Mouse (Mus musculus) adrenal gland, postnatal 0 days (tissue): ENCODE measurements around the gene Rpl22l1. TPM values are rescaled to one million over a fixed set of nuclear protein-coding genes. Genes with fewer than 3 reads are reported as not detected.

Experiments
- polyA plus RNA-seq: library from polyadenylated mRNA; unstranded; fragments of >200 nt; fragmentation: Nextera tagmentation; extraction: Ambion mirVana; gene quantifications from 2 replicates; pipeline ENCODE4 v1.2.1, GENCODE M21; 2015

The Rpl22l1 gene
- 777 and 1,616 TPM in 2 replicates for polyA plus RNA-seq

DNA sequence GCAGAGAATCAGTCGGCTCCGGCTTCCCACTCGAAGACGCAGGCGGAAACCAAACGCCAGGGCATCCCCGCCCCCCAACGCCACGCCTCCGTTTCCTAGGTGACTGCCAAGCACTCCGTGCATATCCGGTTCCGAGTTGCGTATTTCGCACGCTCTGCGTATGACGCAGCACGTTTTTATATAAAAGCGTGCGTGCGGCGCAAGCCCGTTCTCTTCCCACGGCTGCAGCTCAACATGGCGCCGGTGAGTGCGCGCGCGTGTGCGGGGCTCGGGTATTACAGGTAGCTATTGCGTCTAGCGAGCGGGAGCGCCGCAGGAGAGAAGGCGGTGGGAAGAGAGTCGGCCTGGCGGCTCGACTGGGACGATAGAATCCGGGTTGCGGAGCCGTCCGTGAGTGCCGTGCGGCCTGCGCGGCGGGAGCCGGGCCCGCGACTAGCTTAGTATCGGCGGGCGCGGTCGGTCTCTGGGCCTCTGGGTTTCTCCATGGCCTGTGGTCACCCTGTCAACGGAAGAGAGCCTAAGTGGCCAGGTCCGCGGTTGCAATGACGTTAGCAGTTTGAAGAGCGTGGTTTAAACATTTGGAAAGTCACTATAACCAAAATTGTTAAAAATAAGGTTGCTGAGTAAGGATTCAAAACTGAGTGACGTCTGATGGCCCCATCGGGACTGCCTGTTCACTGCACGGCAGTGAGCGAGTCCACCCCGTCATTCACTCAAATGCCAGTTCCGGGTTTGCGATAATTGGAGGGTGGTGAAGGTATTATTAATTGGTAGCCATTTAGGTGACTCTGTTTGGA is at the start of gene Rpl22l1:
Rpl22l1 (plus strand) TSS at position 136 of the 797 bp plus-strand sequence.

DNA sequence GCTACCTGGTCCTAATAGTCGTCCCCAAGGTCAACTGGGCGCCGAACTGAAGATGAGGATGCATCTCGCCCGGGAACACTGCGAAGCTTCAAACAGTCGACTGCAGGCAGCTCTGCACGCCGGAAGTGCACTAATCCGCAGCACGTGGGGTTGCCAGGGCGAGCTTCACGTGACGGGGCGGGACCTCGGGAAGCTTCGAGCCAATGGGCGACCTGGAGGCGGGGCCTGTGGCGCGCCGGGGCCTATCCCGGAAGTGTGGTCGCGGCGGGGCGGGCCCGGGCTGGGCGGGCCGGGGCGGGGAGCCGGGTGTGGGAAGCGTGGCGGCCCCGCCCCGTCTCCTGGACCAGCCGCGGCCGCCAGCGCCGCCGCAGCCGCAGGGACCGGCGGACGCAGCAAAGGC is 24.2 kb upstream of the Rpl22l1 start, which contains the start of gene Eif5a2:
Eif5a2 (plus strand) TSS at position 283 of the 400 bp plus-strand sequence.

Other genes starting within 250 kb of the Rpl22l1 start
- gene Slc2a2, start 107.5 kb upstream of the Rpl22l1 start, polyA plus RNA-seq, result 2.5 and 5.1 TPM in 2 replicates
- gene Eif5a2, start 24.2 kb upstream of the Rpl22l1 start, polyA plus RNA-seq, result 2.8 and 3.6 TPM in 2 replicates
- gene Gm1527, start 87.2 kb downstream of the Rpl22l1 start, polyA plus RNA-seq, result not detected in 2 replicates